ENCODE assay signal across 17 mouse cellular contexts in the genomic region with DNA sequence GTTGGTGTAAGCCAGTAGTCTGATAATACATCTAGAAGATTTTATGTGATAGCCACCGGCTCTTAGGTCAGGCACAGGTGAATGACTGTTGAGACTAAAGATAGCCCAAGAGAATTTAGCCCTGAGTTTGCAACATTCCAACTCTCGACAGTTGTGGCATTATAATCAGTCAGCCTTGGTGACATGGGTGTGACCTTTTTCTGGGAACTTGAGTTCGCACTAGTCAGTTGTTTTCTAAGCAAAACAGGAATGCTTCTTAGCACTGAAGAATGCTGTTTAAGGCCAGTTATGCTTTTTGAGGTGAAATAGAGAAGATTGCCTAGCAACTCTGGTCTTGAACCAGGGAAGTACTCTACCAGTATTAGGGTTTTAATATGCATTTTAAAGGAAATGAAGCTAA.
"Had no signal": no experiment of that assay in that cellular context is flagged by ENCODE, and none has a peak within 500 bp of the region (broad histone marks: within the 10 kb centered on the region; RNA-seq: fewer than 3 reads in every experiment).

No protein-coding gene starts in this region.

- H3K4me1 ChIP-seq: kidney, embryonic 15.5 days; limb, embryonic 13.5 days had no signal

- ATAC-seq: midbrain, embryonic 16.5 days had no signal

- H3K27me3 ChIP-seq: kidney, embryonic 15.5 days; limb, embryonic 13.5 days; liver, embryonic 15.5 days; megakaryocyte, embryonic 14.5 days had no signal

- H3K4me2 ChIP-seq: kidney, embryonic 15.5 days; limb, embryonic 13.5 days; liver, embryonic 15.5 days; lung, embryonic 14.5 days; midbrain, embryonic 11.5 days had no signal

- H3K9me3 ChIP-seq: kidney, embryonic 15.5 days; limb, embryonic 13.5 days; liver, embryonic 15.5 days; megakaryocyte, embryonic 14.5 days had no signal

- H3K36me3 ChIP-seq: limb, embryonic 13.5 days; liver, embryonic 15.5 days had no signal

- H3K27ac ChIP-seq: kidney, embryonic 15.5 days; limb, embryonic 13.5 days; liver, embryonic 15.5 days; macrophage; stomach, postnatal 0 days had no signal

- H3K4me3 ChIP-seq: kidney, embryonic 15.5 days; limb, embryonic 13.5 days; liver, embryonic 15.5 days had no signal

- H3K9ac ChIP-seq: kidney, embryonic 15.5 days; limb, embryonic 13.5 days; liver, embryonic 15.5 days; lung, embryonic 14.5 days had no signal

- DNase-seq: kidney, adult 2 months; kidney, postnatal 14 days; left cerebral cortex, postnatal 4 days; lung, embryonic 14.5 days; lung, postnatal 10 days; right cerebral cortex, adult 18-20 months; right cerebral cortex, postnatal 25 days; thymus, adult 2 months; thymus, postnatal 36 days had no signal
